Mouse (Mus musculus) heart, embryonic 11.5 days (tissue): ENCODE data around the gene Prss27. TPM values are rescaled to one million over a fixed set of nuclear protein-coding genes. Genes with fewer than 3 reads are reported as not detected.
"Not testable (repeated sequence)": the region's sequence is repeated elsewhere in the genome, so short reads cannot be mapped to it uniquely, and the experiment has no call there.

Source experiments
- ATAC-seq: fragments of 200-750 bp; cut with Nextera tagmentation; replicated peaks from 2 replicates; pipeline ENCODE4 v1.8.0; 2017; ENCODE audit warnings: moderate library complexity; ENCODE audit not compliant: insufficient number of reproducible peaks, low FRiP score, low TSS enrichment
- H3K27ac ChIP-seq: fragments of 300-500 bp; sonication (generic); 2 replicates; pipeline ENCODE4 v1.5.1; 2014; ENCODE audit warnings: mild to moderate bottlenecking, low read depth, low read length
- H3K27me3 ChIP-seq: fragments of 300-500 bp; sonication (generic); 2 replicates; pipeline ENCODE4 v1.6.1; 2014; ENCODE audit warnings: mild to moderate bottlenecking, low read length, mixed read lengths; ENCODE audit not compliant: control insufficient read depth, insufficient read depth
- H3K36me3 ChIP-seq: fragments of 300-500 bp; sonication (generic); 2 replicates; pipeline ENCODE4 v1.6.1; 2014; ENCODE audit warnings: mild to moderate bottlenecking, low read length, moderate library complexity, mixed read lengths; ENCODE audit not compliant: control insufficient read depth, insufficient read depth
- H3K4me1 ChIP-seq: fragments of 300-500 bp; sonication (generic); 2 replicates; pipeline ENCODE4 v1.6.1; 2014; ENCODE audit warnings: low read length; ENCODE audit not compliant: control insufficient read depth, insufficient read depth
- H3K4me2 ChIP-seq: fragments of 300-500 bp; sonication (generic); 2 replicates; pipeline ENCODE4 v1.6.1; 2014; ENCODE audit warnings: mild to moderate bottlenecking, moderate library complexity
- H3K4me3 ChIP-seq: fragments of 300-500 bp; sonication (generic); 2 replicates; pipeline ENCODE4 v1.5.1; 2014; ENCODE audit warnings: low read depth, low read length
- H3K9ac ChIP-seq: fragments of 300-500 bp; sonication (generic); 2 replicates; pipeline ENCODE4 v1.6.1; 2014; ENCODE audit warnings: mild to moderate bottlenecking, low read depth, low read length, moderate library complexity
- H3K9me3 ChIP-seq: fragments of 300-500 bp; sonication (generic); replicated peaks from 2 replicates; pipeline ENCODE4 v1.6.1; 2016; ENCODE audit warnings: low read length; ENCODE audit not compliant: control insufficient read depth
- WGBS: fragments of 180-500 bp; shearing (Covaris S2); extraction: QIAGEN DNeasy Blood & Tissue Kit; methylation state at CpG from one replicate; pipeline ENCODE4 v1.1.7; 2014; ENCODE audit not compliant: insufficient replicate concordance; 5-methylcytosine and 5-hydroxymethylcytosine counted together
- microRNA-seq: library from miRNA; unstranded; fragments of <30 nt; microRNA quantifications from one replicate; pipeline ENCODE4, GENCODE M21; 2016; ENCODE audit warnings: borderline number of aligned reads
- polyA plus RNA-seq: library from polyadenylated mRNA; unstranded; fragments of >200 nt; fragmentation: Nextera tagmentation; extraction: Ambion mirVana; gene quantifications from 2 replicates; pipeline ENCODE4 v1.2.1, GENCODE M21; 2014

Prss27 gene
- polyA plus RNA-seq, 1 experiment from 2014 or later, result 0.37 TPM

DNA sequence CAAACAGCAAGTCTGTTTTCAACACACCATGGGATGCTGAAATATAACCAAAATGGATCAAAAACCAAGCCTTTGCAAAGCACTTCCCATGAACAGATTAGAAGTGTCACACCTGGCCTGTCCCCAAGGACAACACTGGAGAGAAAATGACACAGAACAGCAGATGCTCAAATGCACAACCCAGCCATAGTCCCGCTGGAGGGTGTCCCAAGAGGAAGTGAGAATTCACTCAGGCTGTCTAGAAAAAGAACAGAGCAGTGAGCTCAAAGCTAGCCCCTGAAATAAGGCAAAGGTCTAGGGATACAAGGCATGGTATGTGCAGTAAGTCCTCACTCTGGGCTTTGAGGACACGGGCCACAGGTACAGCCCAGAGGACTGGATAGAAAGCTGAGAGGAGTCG lies 31.6 kb downstream of the Prss27 start:
- Histone ChIP-seq H3K4me1 (peaks cover 4% of the 10 kb centered on the region), H3K4me2 (no peak overlapping the region), H3K9me3 (no peaks in the 10 kb centered on the region), H3K27ac (no peak overlapping the region), H3K4me3 (no peak overlapping the region), H3K9ac (no peak overlapping the region), H3K27me3 (no peaks in the 10 kb centered on the region), H3K36me3 (peaks cover 2% of the 10 kb centered on the region; the same call in 1 of the 2 replicates)
- no peak for ATAC-seq
- 89% methylated on average over 3 of the region's 3 CpGs for WGBS

DNA sequence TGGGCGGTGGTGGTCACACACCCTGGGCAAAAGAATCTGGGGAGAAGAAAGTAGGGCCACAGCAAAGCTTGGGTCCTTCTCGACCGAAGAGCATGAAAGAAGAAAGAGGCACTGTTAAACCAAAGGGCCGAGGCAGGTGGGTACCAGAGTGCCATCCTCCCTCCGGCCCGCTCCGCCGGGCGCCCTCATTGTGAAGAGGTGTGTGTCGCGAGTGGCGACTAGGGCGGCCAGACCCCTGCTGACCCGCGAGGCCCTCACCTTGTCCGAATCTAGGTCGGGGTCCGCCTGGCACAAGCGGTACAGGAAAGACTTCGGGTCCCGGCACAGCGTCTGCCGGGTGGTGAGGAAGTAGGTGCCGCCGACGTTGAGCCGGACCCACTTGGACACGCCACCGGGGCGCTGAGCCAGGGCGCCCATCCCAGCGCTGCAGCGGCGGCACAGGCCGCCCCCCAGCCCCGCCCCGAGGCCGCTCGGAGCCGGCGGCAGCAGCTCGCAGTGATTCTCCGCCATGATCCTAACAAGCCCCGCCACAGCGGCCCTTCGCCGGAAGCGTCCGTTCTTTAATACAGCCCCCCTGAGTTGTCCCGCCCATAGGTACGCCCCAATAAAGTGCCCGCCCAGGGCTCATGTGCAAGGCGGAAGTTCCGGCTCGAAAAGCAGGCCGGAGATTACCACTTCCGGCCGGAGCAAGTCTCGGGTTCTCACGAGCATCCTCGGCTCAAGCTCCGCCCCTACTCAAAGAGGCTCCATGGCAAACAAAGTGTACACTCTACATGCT lies 35.2 kb downstream of the Prss27 start, which contains the start of gene Kctd5:
Gene Kctd5 (minus strand): TSS at position 567 of the 778 bp plus-strand sequence.
- peak within 1 kb of the TSS; percentile 97 for H3K9ac ChIP-seq
- H3K4me3 ChIP-seq, result peak within 1 kb of the TSS; percentile 95
- no peaks in the 10 kb centered on the region for H3K27me3 ChIP-seq
- H3K4me2 ChIP-seq, result peak within 1 kb of the TSS; percentile 88
- under 1% methylated on average over 61 of the region's 62 CpGs for WGBS
- H3K36me3 ChIP-seq, result peaks cover 5% of the 10 kb centered on the region; the same call in 1 of the 2 replicates
- peaks cover 4% of the 10 kb centered on the region for H3K4me1 ChIP-seq
- H3K27ac ChIP-seq, result peak within 1 kb of the TSS; percentile 82
- H3K9me3 ChIP-seq, result no peaks in the 10 kb centered on the region
- peak; percentile 94 for ATAC-seq

DNA sequence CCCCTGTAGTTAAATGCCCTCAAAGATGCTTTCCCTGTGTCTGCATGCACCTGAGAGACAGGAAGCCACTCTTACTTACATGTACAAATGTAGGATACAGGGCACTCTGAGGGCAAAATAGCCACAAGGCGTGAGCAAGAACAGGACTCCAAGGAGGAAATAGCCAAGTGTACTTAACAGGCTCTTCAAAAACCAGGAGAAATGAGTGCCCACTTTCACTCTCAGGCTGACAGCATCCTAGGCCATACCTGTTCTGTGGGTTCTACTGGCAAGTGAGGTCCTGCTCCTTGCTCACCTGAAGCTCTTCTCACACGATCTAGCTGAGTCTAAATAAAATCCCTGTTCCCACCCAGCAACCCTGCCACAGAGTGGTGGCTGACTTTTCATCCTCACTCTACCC lies 39.2 kb downstream of the Prss27 start:
- Histone ChIP-seq H3K9me3 (no peaks in the 10 kb centered on the region), H3K4me1 (peaks cover 1% of the 10 kb centered on the region), H3K27me3 (no peaks in the 10 kb centered on the region), H3K27ac (no peak overlapping the region), H3K4me3 (no peak overlapping the region), H3K36me3 (peaks cover 12% of the 10 kb centered on the region; the same call in 1 of the 2 replicates), H3K4me2 (no peak overlapping the region), H3K9ac (no peak overlapping the region)
- 82% methylated on average over 2 of the region's 2 CpGs for WGBS
- no peak for ATAC-seq

DNA sequence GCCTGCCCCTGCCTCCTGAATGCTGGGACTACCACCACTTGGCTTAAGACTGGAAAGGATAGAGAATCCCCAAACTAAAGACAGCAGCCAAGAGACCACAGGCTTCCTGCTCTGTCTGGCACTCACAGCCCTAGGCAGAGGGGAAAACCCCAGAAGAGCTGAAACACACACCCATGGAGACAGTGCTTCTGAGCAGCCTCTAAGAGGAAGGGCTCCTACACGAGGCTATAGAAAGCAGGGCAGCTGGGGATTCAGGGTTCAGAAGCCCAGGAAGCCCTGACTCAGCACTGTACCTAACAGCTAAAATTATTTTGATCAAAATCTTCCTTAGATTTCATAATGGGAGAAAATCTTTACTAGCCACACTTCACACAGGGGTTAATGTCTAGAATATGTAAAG lies 46.6 kb downstream of the Prss27 start:
- 50% methylated on average over 1 of the region's 1 CpGs for WGBS
- no peak for ATAC-seq
- Histone ChIP-seq H3K4me3 (no peak overlapping the region), H3K27ac (no peak overlapping the region), H3K36me3 (peaks cover 6% of the 10 kb centered on the region), H3K27me3 (no peaks in the 10 kb centered on the region), H3K4me1 (no peaks in the 10 kb centered on the region), H3K9ac (no peak overlapping the region), H3K9me3 (no peaks in the 10 kb centered on the region), H3K4me2 (no peak overlapping the region)

DNA sequence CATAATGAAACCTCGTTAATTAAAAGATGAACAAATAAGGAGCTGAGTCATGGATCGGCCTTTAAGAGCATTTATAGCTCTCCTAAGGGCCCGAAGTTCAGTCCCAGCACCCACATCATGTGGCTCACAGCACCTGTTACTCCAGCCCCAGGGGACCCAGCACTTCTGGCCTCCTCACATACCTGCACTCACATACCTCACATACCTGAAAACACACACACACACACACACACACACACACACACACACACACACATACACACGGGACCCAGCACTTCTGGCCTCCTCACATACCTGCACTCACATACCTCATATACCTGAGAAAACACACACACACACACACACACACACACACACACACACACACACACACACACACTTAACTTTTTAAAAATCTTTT lies 48.5 kb downstream of the Prss27 start:
- not testable (repeated sequence) for H3K4me3 ChIP-seq, H3K4me1 ChIP-seq, H3K27ac ChIP-seq, H3K27me3 ChIP-seq, ATAC-seq, H3K9ac ChIP-seq, H3K4me2 ChIP-seq, H3K36me3 ChIP-seq, H3K9me3 ChIP-seq
- 85% methylated on average over 4 of the region's 4 CpGs for WGBS

DNA sequence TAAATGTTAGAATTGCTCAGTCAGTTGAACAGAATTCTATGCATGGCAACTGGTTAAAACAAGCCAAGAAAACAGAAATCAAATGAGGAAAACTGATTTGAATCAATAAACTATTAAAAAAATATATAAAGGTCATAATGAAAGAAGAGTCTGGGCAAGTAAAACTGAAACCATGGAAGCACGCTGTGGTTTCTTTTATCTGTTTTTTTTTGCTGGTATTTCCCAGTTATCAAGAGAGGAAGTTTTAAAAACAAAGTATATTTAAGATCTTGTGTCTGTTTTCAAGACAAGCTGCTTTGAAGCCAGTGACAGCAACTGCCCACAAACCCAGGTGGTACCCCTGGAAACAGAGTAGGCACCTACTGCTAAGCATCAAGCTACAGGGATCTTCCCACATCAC lies 52.6 kb downstream of the Prss27 start:
- no peak overlapping the region for H3K4me3 ChIP-seq
- H3K27ac ChIP-seq, result no peak overlapping the region
- no peaks in the 10 kb centered on the region for H3K27me3 ChIP-seq
- H3K4me1 ChIP-seq, result no peaks in the 10 kb centered on the region
- WGBS, result 89% methylated on average over 1 of the region's 1 CpGs
- no peak overlapping the region for H3K9ac ChIP-seq
- no peak for ATAC-seq
- H3K9me3 ChIP-seq, result no peaks in the 10 kb centered on the region
- peaks cover 9% of the 10 kb centered on the region for H3K36me3 ChIP-seq
- H3K4me2 ChIP-seq, result no peak overlapping the region

Small RNA genes lying within 50 kb of the gene (microRNA-seq; reads per million reads assigned to microRNA genes)
- gene Gm27700, result not detected

Other genes starting within 250 kb of the Prss27 start
- 285 and 390 TPM in 2 replicates for gene Srrm2, start 247.6 kb upstream of the Prss27 start, polyA plus RNA-seq
- gene Elob, start 209.0 kb upstream of the Prss27 start, polyA plus RNA-seq, result 929 and 1,004 TPM in 2 replicates
- gene Prss33, start 202.1 kb upstream of the Prss27 start, polyA plus RNA-seq, result not detected in 2 replicates
- gene Prss32, start 194.3 kb upstream of the Prss27 start, polyA plus RNA-seq, result not detected in 2 replicates
- 0.19 and 0.31 TPM in 2 replicates for gene Prss41, start 194.0 kb upstream of the Prss27 start, polyA plus RNA-seq
- gene Prss21, start 170.1 kb upstream of the Prss27 start, polyA plus RNA-seq, result not detected in 2 replicates
- not detected in 2 replicates for gene Dcpp1, start 157.3 kb upstream of the Prss27 start, polyA plus RNA-seq
- gene Dcpp2, start 157.3 kb upstream of the Prss27 start, polyA plus RNA-seq, result not detected in 2 replicates
- gene Dcpp3, start 120.7 kb upstream of the Prss27 start, polyA plus RNA-seq, result not detected in 2 replicates
- not detected in 2 replicates for gene Sbp, start 96.5 kb upstream of the Prss27 start, polyA plus RNA-seq
- gene Sbpl, start 82.9 kb upstream of the Prss27 start, polyA plus RNA-seq, result not detected in 2 replicates
- not detected in 2 replicates for gene Prss30, start 57.6 kb upstream of the Prss27 start, polyA plus RNA-seq
- gene Prss22, start 40.0 kb upstream of the Prss27 start, polyA plus RNA-seq, result 0.17 TPM in 1 of 2 replicates, not detected in the other
- 39.9 and 42.7 TPM in 2 replicates for gene Kctd5, start 35.3 kb downstream of the Prss27 start, polyA plus RNA-seq
- 45.2 and 45.9 TPM in 2 replicates for gene Pdpk1, start 112.8 kb downstream of the Prss27 start, polyA plus RNA-seq
- 28.3 and 31.0 TPM in 2 replicates for gene Amdhd2, start 125.6 kb downstream of the Prss27 start, polyA plus RNA-seq
- 552 and 561 TPM in 2 replicates for gene Atp6v0c, start 131.6 kb downstream of the Prss27 start, polyA plus RNA-seq
- 4.0 and 5.2 TPM in 2 replicates for gene Tbc1d24, start 167.4 kb downstream of the Prss27 start, polyA plus RNA-seq
- 2.0 TPM in 2 replicates for gene Ntn3, start 171.4 kb downstream of the Prss27 start, polyA plus RNA-seq
- 7.0 and 7.6 TPM in 2 replicates for gene Tedc2, start 182.7 kb downstream of the Prss27 start, polyA plus RNA-seq
- gene Ccnf, start 213.3 kb downstream of the Prss27 start, polyA plus RNA-seq, result 47.4 and 55.2 TPM in 2 replicates